Mouse (Mus musculus) kidney, postnatal 0 days (tissue): ENCODE measurements around the gene Lpar3. TPM values are rescaled to one million over a fixed set of nuclear protein-coding genes. Genes with fewer than 3 reads are reported as not detected.
A peak's percentile ranks its signal among the peaks of the same experiment; 100 is the strongest.

ENCODE experiments used
- ATAC-seq: fragments of 200-750 bp; cut with Nextera tagmentation; replicated peaks from 2 replicates; pipeline ENCODE4 v1.8.0; 2017; ENCODE audit warnings: low read depth, moderate number of reproducible peaks, moderate TSS enrichment, moderate library complexity; ENCODE audit not compliant: low FRiP score
- DNase-seq: peaks from one replicate; pipeline ENCODE4 v3.0.0-alpha.2; 2016; ENCODE audit warnings: low spot score
- H3K27ac ChIP-seq: fragments of 300-500 bp; sonication (generic); 2 replicates; pipeline ENCODE4 v1.5.1; 2014; ENCODE audit warnings: mild to moderate bottlenecking
- H3K27me3 ChIP-seq: fragments of 300-500 bp; sonication (generic); 2 replicates; pipeline ENCODE4 v1.6.1; 2014; ENCODE audit warnings: low read length, mixed read lengths; ENCODE audit not compliant: insufficient read depth
- H3K36me3 ChIP-seq: fragments of 300-500 bp; sonication (generic); 2 replicates; pipeline ENCODE4 v1.6.1; 2014; ENCODE audit warnings: low read length, mixed read lengths; ENCODE audit not compliant: insufficient read depth
- H3K4me1 ChIP-seq: fragments of 300-500 bp; sonication (generic); replicated peaks from 2 replicates; pipeline ENCODE4 v1.6.1; 2014; ENCODE audit warnings: antibody characterized with exemption, low read length, mixed read lengths; ENCODE audit not compliant: insufficient read depth
- H3K4me2 ChIP-seq: fragments of 300-500 bp; sonication (generic); 2 replicates; pipeline ENCODE4 v1.6.1; 2014; ENCODE audit warnings: mild to moderate bottlenecking, low read length, moderate library complexity, mixed read lengths
- H3K4me3 ChIP-seq: fragments of 300-500 bp; sonication (generic); replicated peaks from 2 replicates; pipeline ENCODE4 v1.5.1; 2014; ENCODE audit warnings: low read depth, low read length
- H3K9ac ChIP-seq: fragments of 300-500 bp; sonication (generic); 2 replicates; pipeline ENCODE4 v1.6.1; 2014; ENCODE audit warnings: low read depth, low read length
- H3K9me3 ChIP-seq: fragments of 300-500 bp; sonication (generic); replicated peaks from 2 replicates; pipeline ENCODE4 v1.6.1; 2016; ENCODE audit warnings: low read length, inconsistent platforms, mixed read lengths
- CTCF ChIP-seq: IDR thresholded peaks from 2 replicates; pipeline ENCODE4 v1.5.1; 2016; ENCODE audit warnings: antibody characterized with exemption, low read depth, mild to moderate bottlenecking, moderate library complexity
- WGBS: fragments of 180-500 bp; shearing (Covaris S2); extraction: QIAGEN DNeasy Blood & Tissue Kit; methylation state at CpG from one replicate; pipeline ENCODE4 v1.1.7; 2014; 5-methylcytosine and 5-hydroxymethylcytosine counted together
- polyA plus RNA-seq: library from polyadenylated mRNA; unstranded; fragments of >200 nt; fragmentation: Nextera tagmentation; extraction: Ambion mirVana; gene quantifications from 2 replicates; pipeline ENCODE4 v1.2.1, GENCODE M21; 2015

The Lpar3 gene
- polyA plus RNA-seq, 1 experiment from 2014 or later = 2.6 TPM

GRCm38 (mm10) chr3:146276026-146276409 lies 55.3 kb downstream of the Lpar3 start:
- ATAC-seq (no peak), DNase-seq (no peak)
- no peak for TF ChIP-seq CTCF
- Histone ChIP-seq H3K27ac (no peak overlapping the region), H3K4me1 (no peaks in the 10 kb centered on the region; the same call in 1 of the 2 replicates), H3K4me2 (no peak overlapping the region), H3K4me3 (no peak overlapping the region), H3K9ac (no peak overlapping the region), H3K27me3 (no peaks in the 10 kb centered on the region), H3K9me3 (no peaks in the 10 kb centered on the region), H3K36me3 (no peaks in the 10 kb centered on the region)
- WGBS = 34% methylated on average over 4 of the region's 4 CpGs

- Histone ChIP-seq H3K9me3 (no peaks in the 10 kb centered on the region), H3K4me1 (no peaks in the 10 kb centered on the region; the same call in 1 of the 2 replicates), H3K27me3 (no peaks in the 10 kb centered on the region), H3K4me2 (no peak overlapping the region), H3K4me3 (no peak overlapping the region), H3K27ac (no peak overlapping the region), H3K9ac (no peak overlapping the region), H3K36me3 (no peaks in the 10 kb centered on the region)
- DNase-seq (no peak), ATAC-seq (no peak)
- WGBS = 90% methylated on average over 4 of the region's 4 CpGs
- TF ChIP-seq CTCF = no peak
Observed at GRCm38 (mm10) chr3:146276991-146277390, 56.2 kb downstream of the Lpar3 start.

- Histone ChIP-seq H3K36me3 (no peaks in the 10 kb centered on the region), H3K4me2 (no peak overlapping the region), H3K4me3 (no peak overlapping the region), H3K9me3 (no peaks in the 10 kb centered on the region), H3K27me3 (no peaks in the 10 kb centered on the region), H3K27ac (no peak overlapping the region), H3K9ac (no peak overlapping the region), H3K4me1 (no peaks in the 10 kb centered on the region; the same call in 1 of the 2 replicates)
- 76% methylated on average over 11 of the region's 11 CpGs for WGBS
- DNase-seq (no peak), ATAC-seq (no peak)
- peak; percentile 53 for TF ChIP-seq CTCF
Observed at GRCm38 (mm10) chr3:146277456-146277855, 56.7 kb downstream of the Lpar3 start.

- no peaks in the 10 kb centered on the region; the same call in 1 of the 2 replicates for H3K4me1 ChIP-seq
- DNase-seq (no peak), ATAC-seq (peak; percentile 82)
- no peak overlapping the region for H3K4me2 ChIP-seq
- H3K4me3 ChIP-seq = no peak overlapping the region
- H3K27me3 ChIP-seq = no peaks in the 10 kb centered on the region
- no peaks in the 10 kb centered on the region for H3K36me3 ChIP-seq
- WGBS = 47% methylated on average over 13 of the region's 13 CpGs
- TF ChIP-seq CTCF = no peak
- H3K9ac ChIP-seq = no peak overlapping the region
- no peak overlapping the region for H3K27ac ChIP-seq
- no peaks in the 10 kb centered on the region for H3K9me3 ChIP-seq
Observed at GRCm38 (mm10) chr3:146278195-146279140, 57.7 kb downstream of the Lpar3 start.

GRCm38 (mm10) chr3:146283732-146284361 lies 63.1 kb downstream of the Lpar3 start:
- no peaks in the 10 kb centered on the region for H3K36me3 ChIP-seq
- TF ChIP-seq CTCF = no peak
- no peak overlapping the region for H3K4me2 ChIP-seq
- no peaks in the 10 kb centered on the region for H3K4me1 ChIP-seq
- WGBS = 64% methylated on average over 3 of the region's 3 CpGs
- ATAC-seq = no peak
- H3K4me3 ChIP-seq = no peak overlapping the region
- no peak for DNase-seq
- H3K27me3 ChIP-seq = no peaks in the 10 kb centered on the region
- H3K9me3 ChIP-seq = no peaks in the 10 kb centered on the region
- no peak overlapping the region for H3K27ac ChIP-seq
- no peak overlapping the region for H3K9ac ChIP-seq

DNA sequence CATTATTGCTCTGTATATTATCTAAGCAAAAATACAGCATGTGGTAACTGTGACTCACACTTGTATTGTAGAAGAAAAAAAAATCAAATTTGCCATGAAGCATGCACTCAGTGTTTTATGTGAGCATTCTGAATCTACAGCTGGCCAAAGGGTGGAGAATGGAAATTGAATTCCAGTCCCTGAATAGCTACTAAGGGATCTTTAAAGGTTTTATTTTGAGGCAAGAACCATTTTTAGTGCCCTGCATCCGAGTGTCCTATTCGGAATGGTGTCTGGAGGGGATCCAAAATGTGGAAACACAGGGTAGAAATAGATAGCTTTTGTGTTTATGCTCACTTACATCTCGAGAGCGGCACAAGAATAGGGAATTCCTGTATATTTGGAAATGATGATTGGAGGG lies 65.4 kb downstream of the Lpar3 start:
- H3K4me3 ChIP-seq = no peak overlapping the region
- no peaks in the 10 kb centered on the region for H3K4me1 ChIP-seq
- 87% methylated on average over 4 of the region's 4 CpGs for WGBS
- TF ChIP-seq CTCF = no peak
- H3K9ac ChIP-seq = no peak overlapping the region
- no peaks in the 10 kb centered on the region for H3K36me3 ChIP-seq
- no peak overlapping the region for H3K27ac ChIP-seq
- no peaks in the 10 kb centered on the region for H3K9me3 ChIP-seq
- H3K4me2 ChIP-seq = no peak overlapping the region
- ATAC-seq (no peak), DNase-seq (no peak)
- no peaks in the 10 kb centered on the region for H3K27me3 ChIP-seq
